Mouse (Mus musculus): ENCODE results near the gene Aldh3b2. TPM values are rescaled to one million over a fixed set of nuclear protein-coding genes. Genes with fewer than 3 reads are reported as not detected.

Aldh3b2 gene
- polyA plus RNA-seq, 1 experiment: 2.6 TPM

- H3K27ac ChIP-seq (ENCODE audit: insufficient read depth, low read depth, low read length): peak within 1 kb of the TSS; percentile 94
- H3K27me3 ChIP-seq (replicated peaks; ENCODE audit: control insufficient read depth, insufficient read depth, low read length): no peaks in the 10 kb centered on the region
- peak; percentile 99 for TF ChIP-seq POLR2A (IDR thresholded peaks at IDR 0.05; ENCODE audit: low read depth, low read length)
- TF ChIP-seq CTCF (conservative IDR thresholded peaks at IDR 0.05; ENCODE audit: insufficient read depth, insufficient read length, low read depth, low read length): no peak
- H3K4me3 ChIP-seq (ENCODE audit: insufficient read depth, low read depth, low read length): peak within 1 kb of the TSS; percentile 51
- no peaks in the 10 kb centered on the region; the same call in 1 of the 2 replicates for H3K36me3 ChIP-seq (ENCODE audit: control insufficient read depth, insufficient read depth, low read length)
- WGBS: 3% methylated on average over 8 of the region's 8 CpGs
- peak; percentile 98 for DNase-seq
- H3K4me1 ChIP-seq (ENCODE audit: control insufficient read depth, insufficient read depth, low read length): peaks cover 18% of the 10 kb centered on the region
Measured at GRCm38 (mm10) chr19:3986334-3986733, 14.2 kb downstream of the Aldh3b2 start, which contains the start of gene Acy3. Gene Acy3, plus strand, starts transcription at chr19:3986570.

DNA sequence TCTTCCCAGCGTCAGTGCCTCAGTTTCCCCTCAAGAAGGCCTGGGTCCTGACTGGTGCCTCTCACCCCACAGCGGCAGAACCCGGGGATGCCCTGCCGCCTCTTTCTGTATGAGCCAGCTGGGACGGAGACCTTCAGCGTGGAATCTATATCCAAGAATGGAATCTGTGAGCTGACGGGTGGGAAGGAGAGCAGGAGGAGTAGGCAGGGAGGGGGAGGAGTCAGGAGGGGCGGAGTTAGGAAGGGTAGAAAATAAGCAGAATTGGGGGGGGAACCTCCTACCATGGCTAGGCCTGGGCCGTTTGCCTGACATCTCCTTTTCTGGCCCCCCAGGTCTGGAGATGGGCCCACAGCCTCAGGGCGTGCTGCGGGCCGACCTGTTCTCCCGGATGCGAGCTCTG is 15.9 kb downstream of the Aldh3b2 start:
- TF ChIP-seq POLR2A (IDR thresholded peaks at IDR 0.05; ENCODE audit: low read depth, low read length) (no peak), CTCF (conservative IDR thresholded peaks at IDR 0.05; ENCODE audit: insufficient read depth, insufficient read length, low read depth, low read length) (no peak)
- peak; percentile 58 for DNase-seq
- Histone ChIP-seq H3K4me1 (ENCODE audit: control insufficient read depth, insufficient read depth, low read length) (peaks cover 18% of the 10 kb centered on the region), H3K4me3 (ENCODE audit: insufficient read depth, low read depth, low read length) (peak overlapping the region; percentile 51), H3K27ac (ENCODE audit: insufficient read depth, low read depth, low read length) (peak overlapping the region; percentile 94; the same call in 1 of the 2 replicates), H3K36me3 (ENCODE audit: control insufficient read depth, insufficient read depth, low read length) (no peaks in the 10 kb centered on the region; the same call in 1 of the 2 replicates), H3K27me3 (replicated peaks; ENCODE audit: control insufficient read depth, insufficient read depth, low read length) (no peaks in the 10 kb centered on the region)
- 73% methylated on average over 14 of the region's 14 CpGs for WGBS

- H3K36me3 ChIP-seq (ENCODE audit: control insufficient read depth, insufficient read depth, low read length): no peaks in the 10 kb centered on the region; the same call in 1 of the 2 replicates
- H3K4me3 ChIP-seq (ENCODE audit: insufficient read depth, low read depth, low read length): peak overlapping the region; percentile 51
- peaks cover 18% of the 10 kb centered on the region for H3K4me1 ChIP-seq (ENCODE audit: control insufficient read depth, insufficient read depth, low read length)
- no peak overlapping the region for H3K27ac ChIP-seq (ENCODE audit: insufficient read depth, low read depth, low read length)
- 84% methylated on average over 4 of the region's 4 CpGs for WGBS
- DNase-seq: peak; percentile 57
- TF ChIP-seq CTCF (conservative IDR thresholded peaks at IDR 0.05; ENCODE audit: insufficient read depth, insufficient read length, low read depth, low read length) (peak; percentile 36; the same call in 1 of the 2 replicates), POLR2A (IDR thresholded peaks at IDR 0.05; ENCODE audit: low read depth, low read length) (no peak)
- H3K27me3 ChIP-seq (replicated peaks; ENCODE audit: control insufficient read depth, insufficient read depth, low read length): no peaks in the 10 kb centered on the region
Measured at GRCm38 (mm10) chr19:3988750-3989149, 16.6 kb downstream of the Aldh3b2 start.

GRCm38 (mm10) chr19:3990804-3991203 is 18.7 kb downstream of the Aldh3b2 start:
- 55% methylated on average over 6 of the region's 6 CpGs for WGBS

DNA sequence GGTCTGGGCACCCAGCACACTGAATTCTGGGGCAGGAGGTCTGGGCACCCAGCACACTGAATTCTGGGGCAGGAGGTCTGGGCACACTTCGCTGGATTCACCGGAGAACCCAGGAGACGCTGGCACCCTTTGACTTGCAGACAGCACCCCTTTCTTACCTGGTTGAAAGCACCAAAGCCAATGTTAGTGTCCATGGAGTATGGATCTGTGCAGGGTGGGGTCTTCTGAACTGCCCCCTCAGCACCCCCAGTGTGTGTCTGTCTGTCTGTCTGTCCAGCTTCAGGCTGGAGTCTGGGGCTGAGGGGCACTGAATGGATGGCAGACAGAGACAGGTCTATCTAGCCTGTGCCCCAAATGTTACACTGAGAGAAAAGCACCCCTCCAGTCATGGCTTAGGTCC is 19.4 kb downstream of the Aldh3b2 start:
- 79% methylated on average over 3 of the region's 3 CpGs for WGBS

More at GRCm38 (mm10) chr19:3990804-3991203, 18.7 kb downstream of the Aldh3b2 start:
- H3K27me3 ChIP-seq (replicated peaks; ENCODE audit: control insufficient read depth, insufficient read depth, low read length): no peaks in the 10 kb centered on the region
- H3K27ac ChIP-seq (ENCODE audit: insufficient read depth, low read depth, low read length): no peak overlapping the region
- peak; percentile 49 for DNase-seq
- H3K4me3 ChIP-seq (ENCODE audit: insufficient read depth, low read depth, low read length): no peak overlapping the region
- peaks cover 3% of the 10 kb centered on the region; the same call in 1 of the 2 replicates for H3K4me1 ChIP-seq (ENCODE audit: control insufficient read depth, insufficient read depth, low read length)
- H3K36me3 ChIP-seq (ENCODE audit: control insufficient read depth, insufficient read depth, low read length): no peaks in the 10 kb centered on the region; the same call in 1 of the 2 replicates
- TF ChIP-seq POLR2A (IDR thresholded peaks at IDR 0.05; ENCODE audit: low read depth, low read length) (peak; percentile 53), CTCF (conservative IDR thresholded peaks at IDR 0.05; ENCODE audit: insufficient read depth, insufficient read length, low read depth, low read length) (no peak)

DNA sequence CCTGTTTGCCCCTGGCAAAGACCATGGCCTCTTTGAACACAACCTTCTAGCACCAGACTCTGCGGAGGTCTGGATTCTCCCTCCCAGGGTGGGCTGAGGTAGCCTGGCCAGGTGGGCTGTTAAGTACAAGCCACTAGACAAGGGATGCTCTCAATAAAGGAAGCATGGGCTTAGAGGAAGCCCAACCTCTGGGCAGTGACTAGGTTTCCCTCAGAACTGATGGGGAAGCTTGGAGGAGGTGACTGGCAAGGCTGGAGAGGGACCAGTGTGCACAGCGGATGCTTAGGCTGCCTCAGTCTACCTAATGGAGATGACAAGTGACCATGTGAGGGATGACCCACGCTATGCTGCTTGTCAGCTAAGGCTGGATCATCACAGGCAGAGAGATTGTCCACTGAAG is 19.8 kb downstream of the Aldh3b2 start:
- 75% methylated on average over 3 of the region's 3 CpGs for WGBS
- no peak overlapping the region for H3K4me3 ChIP-seq (ENCODE audit: insufficient read depth, low read depth, low read length)
- TF ChIP-seq POLR2A (IDR thresholded peaks at IDR 0.05; ENCODE audit: low read depth, low read length): peak; percentile 44
- TF ChIP-seq CTCF (conservative IDR thresholded peaks at IDR 0.05; ENCODE audit: insufficient read depth, insufficient read length, low read depth, low read length): no peak
- H3K36me3 ChIP-seq (ENCODE audit: control insufficient read depth, insufficient read depth, low read length): no peaks in the 10 kb centered on the region; the same call in 1 of the 2 replicates
- no peaks in the 10 kb centered on the region for H3K27me3 ChIP-seq (replicated peaks; ENCODE audit: control insufficient read depth, insufficient read depth, low read length)
- peak; percentile 59 for DNase-seq
- peaks cover 8% of the 10 kb centered on the region for H3K4me1 ChIP-seq (ENCODE audit: control insufficient read depth, insufficient read depth, low read length)
- no peak overlapping the region for H3K27ac ChIP-seq (ENCODE audit: insufficient read depth, low read depth, low read length)

More for the DNA sequence above, 19.4 kb downstream of the Aldh3b2 start:
- Histone ChIP-seq H3K4me3 (ENCODE audit: insufficient read depth, low read depth, low read length) (no peak overlapping the region), H3K27ac (ENCODE audit: insufficient read depth, low read depth, low read length) (no peak overlapping the region), H3K27me3 (replicated peaks; ENCODE audit: control insufficient read depth, insufficient read depth, low read length) (no peaks in the 10 kb centered on the region), H3K4me1 (ENCODE audit: control insufficient read depth, insufficient read depth, low read length) (peaks cover 4% of the 10 kb centered on the region), H3K36me3 (ENCODE audit: control insufficient read depth, insufficient read depth, low read length) (no peaks in the 10 kb centered on the region; the same call in 1 of the 2 replicates)
- DNase-seq: peak; percentile 57
- TF ChIP-seq POLR2A (IDR thresholded peaks at IDR 0.05; ENCODE audit: low read depth, low read length) (no peak), CTCF (conservative IDR thresholded peaks at IDR 0.05; ENCODE audit: insufficient read depth, insufficient read length, low read depth, low read length) (no peak)

- H3K36me3 ChIP-seq (ENCODE audit: control insufficient read depth, insufficient read depth, low read length): no peaks in the 10 kb centered on the region; the same call in 1 of the 2 replicates
- H3K4me3 ChIP-seq (ENCODE audit: insufficient read depth, low read depth, low read length): no peak within 1 kb of the TSS
- no peak for TF ChIP-seq CTCF (conservative IDR thresholded peaks at IDR 0.05; ENCODE audit: insufficient read depth, insufficient read length, low read depth, low read length)
- no peak for TF ChIP-seq POLR2A (IDR thresholded peaks at IDR 0.05; ENCODE audit: low read depth, low read length)
- H3K4me1 ChIP-seq (ENCODE audit: control insufficient read depth, insufficient read depth, low read length): peaks cover 13% of the 10 kb centered on the region
- H3K27ac ChIP-seq (ENCODE audit: insufficient read depth, low read depth, low read length): no peak within 1 kb of the TSS
- 61% methylated on average over 5 of the region's 5 CpGs for WGBS
- H3K27me3 ChIP-seq (replicated peaks; ENCODE audit: control insufficient read depth, insufficient read depth, low read length): no peaks in the 10 kb centered on the region
- DNase-seq: peak; percentile 47
Measured at GRCm38 (mm10) chr19:3992416-3992815, 20.3 kb downstream of the Aldh3b2 start, which contains the start of gene Tbx10. Gene Tbx10, plus strand, starts transcription at chr19:3992752.

Measured in kidney, adult 2 months (tissue).